Mouse (Mus musculus) E14TG2a.4 (cell line): ENCODE measurements at regions not wholly inside any gene's neighbourhood (a gene's known extent, or its start where the extent isn't known, plus 50 kb on each side); places are given as distances from the start of the nearest gene placed in this dataset.

Experiments
- CTCF ChIP-seq: conservative IDR thresholded peaks from 2 replicates; pipeline ENCODE4 v1.5.1; 2014; ENCODE audit warnings: low read length
- POU5F1 ChIP-seq: IDR thresholded peaks from 2 replicates; pipeline ENCODE4 v1.6.1; 2014; ENCODE audit warnings: low read length, borderline replicate concordance

DNA sequence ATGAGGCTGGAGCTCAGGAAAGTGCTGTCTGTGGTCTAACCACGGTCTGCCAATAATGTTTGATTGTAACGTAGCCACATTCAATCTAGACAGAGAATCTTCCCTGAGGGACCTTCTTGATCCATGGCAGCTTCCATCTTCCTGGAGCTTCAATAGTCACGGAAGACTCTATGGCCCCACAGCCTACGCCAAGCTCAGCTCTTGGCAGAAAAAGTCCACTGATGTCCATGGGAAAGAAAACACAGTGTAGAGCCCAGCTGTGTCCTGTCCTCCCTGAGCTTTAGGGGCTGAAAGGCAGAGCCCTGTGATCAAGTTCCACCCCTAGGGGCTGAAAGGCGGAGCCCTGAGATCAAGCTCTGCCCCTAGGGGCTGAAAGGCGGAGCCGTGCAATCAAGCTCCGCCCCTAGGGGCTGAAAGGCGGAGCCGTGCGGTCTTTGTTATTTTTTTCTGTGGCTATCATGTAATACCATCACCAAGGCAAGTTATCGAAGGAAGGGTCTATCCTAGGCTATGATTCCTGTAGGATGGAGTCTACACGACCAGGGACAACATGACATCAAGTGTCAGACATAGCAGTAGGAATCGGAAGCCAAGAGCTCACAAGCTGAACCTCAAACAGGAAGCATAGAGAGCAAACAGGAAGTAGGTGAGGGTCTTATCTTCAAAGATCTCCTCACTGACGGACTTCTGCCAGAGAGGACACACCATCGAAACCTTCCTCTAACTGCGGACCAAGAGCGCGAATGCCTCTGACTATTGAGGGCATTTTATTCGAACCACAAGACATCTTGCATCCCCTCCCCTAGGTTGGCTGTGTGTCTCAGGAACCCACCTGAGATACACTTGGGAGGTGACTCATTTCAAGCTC is 81.4 kb downstream of the Gm26897 start:
- no peak for TF ChIP-seq CTCF
- TF ChIP-seq POU5F1: no peak
